Mouse (Mus musculus) forebrain, postnatal 0 days (tissue): ENCODE measurements at regions not wholly inside any gene's neighbourhood (a gene's known extent, or its start where the extent isn't known, plus 50 kb on each side); places are given as distances from the start of the nearest gene placed in this dataset.

Source experiments
- ATAC-seq: fragments of 200-750 bp; cut with Nextera tagmentation; 2 replicates; pipeline ENCODE4 v1.8.0; 2017; ENCODE audit warnings: mild to moderate bottlenecking, moderate library complexity
- DNase-seq: peaks from one replicate; pipeline ENCODE4 v3.0.0-alpha.2; 2015
- H3K27ac ChIP-seq: fragments of 300-500 bp; sonication (generic); 2 replicates; pipeline ENCODE4 v1.5.1; 2014; ENCODE audit warnings: low read depth, mild to moderate bottlenecking, antibody characterized with exemption, low read length, moderate library complexity, mixed read lengths
- H3K27me3 ChIP-seq: fragments of 300-500 bp; sonication (generic); 2 replicates; pipeline ENCODE4 v1.6.1; 2014; ENCODE audit warnings: mild to moderate bottlenecking, low read length, mixed read lengths; ENCODE audit not compliant: insufficient read depth
- H3K36me3 ChIP-seq: fragments of 300-500 bp; sonication (generic); 2 replicates; pipeline ENCODE4 v1.6.1; 2014; ENCODE audit warnings: mild to moderate bottlenecking, moderate library complexity; ENCODE audit not compliant: insufficient read depth
- H3K4me1 ChIP-seq: fragments of 300-500 bp; sonication (generic); 2 replicates; pipeline ENCODE4 v1.6.1; 2014; ENCODE audit warnings: antibody characterized with exemption; ENCODE audit not compliant: insufficient read depth
- H3K4me2 ChIP-seq: fragments of 300-500 bp; sonication (generic); 2 replicates; pipeline ENCODE4 v1.6.1; 2014; ENCODE audit warnings: low read depth, mild to moderate bottlenecking, moderate library complexity
- H3K4me3 ChIP-seq: fragments of 300-500 bp; sonication (generic); 2 replicates; pipeline ENCODE4 v1.5.1; 2014; ENCODE audit warnings: low read depth, low read length, mixed read lengths
- H3K9ac ChIP-seq: fragments of 300-500 bp; sonication (generic); 2 replicates; pipeline ENCODE4 v1.6.1; 2014; ENCODE audit warnings: mild to moderate bottlenecking
- H3K9me3 ChIP-seq: fragments of 300-500 bp; sonication (generic); 2 replicates; pipeline ENCODE4 v1.6.1; 2016; ENCODE audit warnings: low read length
- CTCF ChIP-seq: sonication (generic); IDR thresholded peaks from 2 replicates; pipeline ENCODE4 v1.5.1; 2016; ENCODE audit warnings: antibody characterized with exemption, control low read depth, low read depth
- WGBS: fragments of 180-500 bp; shearing (Covaris S2); extraction: QIAGEN DNeasy Blood & Tissue Kit; methylation state at CpG from one replicate; pipeline ENCODE4 v1.1.7; 2014; 5-methylcytosine and 5-hydroxymethylcytosine counted together

DNA sequence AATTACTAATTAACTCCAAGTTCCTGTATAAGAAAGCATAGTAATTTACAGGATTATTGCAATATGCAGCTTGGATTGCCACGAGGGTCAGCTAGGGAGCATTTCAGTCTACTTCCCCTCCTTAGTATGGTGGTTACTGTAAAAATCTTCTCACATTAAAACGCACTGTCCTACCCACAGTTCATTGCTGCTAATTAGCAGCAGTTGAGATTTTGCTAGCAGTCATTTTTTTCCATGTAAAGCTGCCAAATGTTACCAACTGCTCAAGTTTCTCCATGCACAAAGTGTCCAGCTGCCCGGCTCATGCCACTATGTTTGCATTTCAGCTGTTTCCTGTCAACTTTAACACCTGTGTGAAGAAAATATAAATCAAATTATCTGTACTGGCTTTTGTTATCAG, 759.7 kb downstream of the Nr4a2 start:
- no peaks in the 10 kb centered on the region for H3K36me3 ChIP-seq
- DNase-seq, result peak; percentile 6
- H3K9me3 ChIP-seq, result no peaks in the 10 kb centered on the region
- no peak for ATAC-seq
- H3K9ac ChIP-seq, result no peak overlapping the region
- no peak for TF ChIP-seq CTCF
- H3K4me1 ChIP-seq, result no peaks in the 10 kb centered on the region
- no peak overlapping the region for H3K27ac ChIP-seq
- 45% methylated on average over 3 of the region's 3 CpGs for WGBS
- H3K27me3 ChIP-seq, result no peaks in the 10 kb centered on the region
- no peak overlapping the region for H3K4me3 ChIP-seq
- no peak overlapping the region for H3K4me2 ChIP-seq
